8 mouse cellular contexts compared by ENCODE assay signal in the genomic region with DNA sequence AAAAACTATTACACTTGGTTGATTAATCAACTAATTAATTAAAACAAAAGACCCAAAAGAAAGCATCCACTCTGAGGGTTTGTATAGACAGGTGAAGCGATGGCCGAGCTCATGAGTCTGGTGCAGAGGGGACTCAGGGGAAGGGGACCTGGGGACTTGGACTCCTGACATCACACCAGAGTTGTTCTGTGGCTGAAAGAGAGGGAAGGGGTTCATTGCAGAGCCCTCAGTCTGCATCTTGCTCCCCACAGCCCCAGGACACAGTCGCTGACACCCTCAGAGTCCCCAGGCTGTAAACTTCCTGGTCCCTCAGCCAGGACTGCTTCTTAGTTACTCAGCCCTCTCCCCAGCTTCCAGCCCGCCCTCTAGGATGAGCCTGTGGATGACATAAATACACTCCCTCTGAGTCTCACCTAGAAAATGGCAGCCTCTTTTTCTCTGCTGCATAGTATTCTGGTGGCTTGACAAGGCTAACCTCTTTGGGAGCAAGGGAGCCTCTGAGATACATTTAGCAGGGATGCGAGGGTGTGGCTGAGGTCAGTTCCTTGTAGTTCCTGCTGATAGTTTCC. TPM values are rescaled to one million over a fixed set of nuclear protein-coding genes. Genes with fewer than 3 reads are reported as not detected.
A peak's percentile ranks its signal among the peaks of the same experiment; 100 is the strongest.
DNase-seq lines count a peak whose midpoint lies in the region; ATAC-seq and TF ChIP-seq lines count a peak whose summit lies in the region.

No protein-coding gene starts in this region.

- peaks cover 51% of the 10 kb centered on the region for H3K4me1 ChIP-seq in heart, embryonic 11.5 days (ENCODE audit: control insufficient read depth, insufficient read depth, low read length)
- peaks cover 5% of the 10 kb centered on the region for H3K4me1 ChIP-seq in bone marrow, adult 2 months (ENCODE audit: control insufficient read depth, insufficient read depth, low read length)
- peaks cover 26% of the 10 kb centered on the region for H3K4me1 ChIP-seq in hindbrain, embryonic 11.5 days (replicated peaks; ENCODE audit: control insufficient read depth, insufficient read depth, low read length)

- peak overlapping the region; percentile 80 for H3K4me3 ChIP-seq in heart, embryonic 11.5 days (ENCODE audit: low read depth, low read length)
- peak overlapping the region; percentile 96 for H3K4me3 ChIP-seq in bone marrow, adult 2 months (replicated peaks; ENCODE audit: control insufficient read depth, low read depth, low read length)
- H3K4me3 ChIP-seq in hindbrain, embryonic 11.5 days (ENCODE audit: low read depth, low read length) = peak overlapping the region; percentile 82; the same call in 1 of the 2 replicates
- H3K4me3 ChIP-seq in macrophage (ENCODE audit: inconsistent target) = peak overlapping the region; percentile 67; the same call in 1 of the 2 replicates

- WGBS in heart, embryonic 11.5 days (ENCODE audit: insufficient replicate concordance) = 62% methylated on average over 5 of the region's 5 CpGs
- WGBS in bone marrow, adult 2 months = 73% methylated on average over 5 of the region's 5 CpGs
- 61% methylated on average over 5 of the region's 5 CpGs for WGBS in hindbrain, embryonic 11.5 days
- WGBS in macrophage (ENCODE audit: missing documents) = 83% methylated on average over 5 of the region's 5 CpGs

- TF ChIP-seq CTCF in bone marrow, adult 2 months (IDR thresholded peaks at IDR 0.05; ENCODE audit: control insufficient read depth, insufficient read depth, low read length) = no peak

- H3K27ac ChIP-seq in heart, embryonic 11.5 days (ENCODE audit: low read depth, low read length) = no peak overlapping the region
- H3K27ac ChIP-seq in bone marrow, adult 2 months (ENCODE audit: control insufficient read depth, insufficient read depth, low read depth, low read length, poor library complexity) = no peak overlapping the region
- H3K27ac ChIP-seq in hindbrain, embryonic 11.5 days (ENCODE audit: low read depth, low read length) = no peak overlapping the region
- H3K27ac ChIP-seq in macrophage = no peak overlapping the region

- no peaks in the 10 kb centered on the region for H3K36me3 ChIP-seq in heart, embryonic 11.5 days (ENCODE audit: control insufficient read depth, insufficient read depth, low read length)
- H3K36me3 ChIP-seq in hindbrain, embryonic 11.5 days (ENCODE audit: control insufficient read depth, insufficient read depth, low read length) = no peaks in the 10 kb centered on the region
- no peaks in the 10 kb centered on the region for H3K36me3 ChIP-seq in macrophage (ENCODE audit: inconsistent target)

- H3K79me2 ChIP-seq in macrophage (ENCODE audit: inconsistent target) = peaks cover 17% of the 10 kb centered on the region; the same call in 1 of the 2 replicates

- peaks cover 52% of the 10 kb centered on the region for H3K27me3 ChIP-seq in heart, embryonic 11.5 days (ENCODE audit: control insufficient read depth, insufficient read depth, low read length)
- peaks cover 53% of the 10 kb centered on the region for H3K27me3 ChIP-seq in hindbrain, embryonic 11.5 days (ENCODE audit: control insufficient read depth, insufficient read depth, low read length)

- H3K4me2 ChIP-seq in heart, embryonic 11.5 days = peak overlapping the region; percentile 87
- H3K4me2 ChIP-seq in hindbrain, embryonic 11.5 days (replicated peaks; ENCODE audit: low read depth, low read length) = peak overlapping the region; percentile 92; the same call in 1 of the 2 replicates

- DNase-seq in heart, adult 8-10 months (ENCODE audit: low spot score) = no peak
- DNase-seq in hindbrain, embryonic 11.5 days (ENCODE audit: low spot score) = no peak
- DNase-seq in frontal cortex, postnatal 36 days (ENCODE audit: low spot score in 2 of 2) = no peak
- no peak for DNase-seq in left cerebral cortex, adult 11 months (ENCODE audit: low spot score)

- no peaks in the 10 kb centered on the region for H3K9me3 ChIP-seq in heart, embryonic 11.5 days (replicated peaks; ENCODE audit: control insufficient read depth, low read length)
- H3K9me3 ChIP-seq in hindbrain, embryonic 11.5 days (ENCODE audit: control insufficient read depth, low read length) = no peaks in the 10 kb centered on the region

- H3K9ac ChIP-seq in heart, embryonic 11.5 days (ENCODE audit: low read depth, low read length) = no peak overlapping the region
- H3K9ac ChIP-seq in hindbrain, embryonic 11.5 days (ENCODE audit: low read depth, low read length) = no peak overlapping the region; the same call in 1 of the 2 replicates

- no peak for ATAC-seq in heart, embryonic 11.5 days (replicated peaks; ENCODE audit: insufficient number of reproducible peaks, low FRiP score, low TSS enrichment)
- no peak for ATAC-seq in hindbrain, embryonic 11.5 days (ENCODE audit: low FRiP score)
- ATAC-seq in inflammation-experienced regulatory T-cells, adult 6 months = no peak

- TF ChIP-seq POLR2A in bone marrow, adult 2 months (IDR thresholded peaks at IDR 0.05; ENCODE audit: borderline replicate concordance, control insufficient read depth, low read depth, low read length) = no peak

RNA-seq across cellular contexts. Expression of a gene that starts 0.8 kb away (rescaled TPM):
- polyA plus RNA-seq in heart, embryonic 11.5 days (2014; fragmentation: Nextera tagmentation; extraction: Ambion mirVana) = 0.15 and 0.31 TPM in 2 replicates
- total RNA-seq in heart, adult 8-10 months (2022) = under 1 TPM; 0.28 to 0.62 (median 0.32) TPM
- polyA plus RNA-seq in bone marrow, adult 2 months (2011; ENCODE audit: insufficient read depth, insufficient read length, low replicate concordance, missing spikeins) = 1.5 TPM in 1 of 2 replicates, not detected in the other
- polyA plus RNA-seq in hindbrain, embryonic 11.5 days (2014; fragmentation: Nextera tagmentation; extraction: Ambion mirVana) = 0.26 and 0.36 TPM in 2 replicates
- total RNA-seq in macrophage (2018; cell fraction: chromatin; rRNA removed) = 1 to 10 TPM in 18 of 26 experiments, under 1 TPM in 8; 0.40 to 4.9 (median 1.8) TPM
- 1 to 10 TPM in 3 of 26 experiments, under 1 TPM in 23; 0.28 to 1.1 (median 0.59) TPM for total RNA-seq in macrophage (2018; cell fraction: cytosol; rRNA removed)
- 1 to 10 TPM in 20 of 26 experiments, under 1 TPM in 6; 0.36 to 5.2 (median 1.9) TPM for total RNA-seq in macrophage (2018; cell fraction: nucleus; rRNA removed)
- 0.27 to 0.89 TPM (median 0.30 TPM) in 3 replicates for polyA plus RNA-seq in macrophage (2018)
- polyA plus RNA-seq in inflammation-experienced regulatory T-cells, adult 6 months (2017; shearing (Covaris generic)) = not detected

RNA-seq across cellular contexts. Expression of a gene that starts 3.4 kb away (rescaled TPM):
- polyA plus RNA-seq in heart, embryonic 11.5 days (2014; fragmentation: Nextera tagmentation; extraction: Ambion mirVana) = 87.6 and 89.2 TPM in 2 replicates
- total RNA-seq in heart, adult 8-10 months (2022) = 10 to 100 TPM; 75.2 to 85.9 (median 81.0) TPM
- polyA plus RNA-seq in bone marrow, adult 2 months (2011; ENCODE audit: insufficient read depth, insufficient read length, low replicate concordance, missing spikeins) = 182 and 197 TPM in 2 replicates
- polyA plus RNA-seq in hindbrain, embryonic 11.5 days (2014; fragmentation: Nextera tagmentation; extraction: Ambion mirVana) = 131 and 139 TPM in 2 replicates
- total RNA-seq in macrophage (2018; cell fraction: chromatin; rRNA removed) = 10 to 100 TPM; 11.2 to 75.4 (median 41.5) TPM
- total RNA-seq in macrophage (2018; cell fraction: cytosol; rRNA removed) = 10 to 100 TPM; 42.1 to 70.3 (median 54.8) TPM
- 100 to 1,000 TPM in 1 of 26 experiments, 10 to 100 TPM in 25; 26.0 to 102 (median 57.5) TPM for total RNA-seq in macrophage (2018; cell fraction: nucleus; rRNA removed)
- polyA plus RNA-seq in macrophage (2018) = 41.6 to 61.5 TPM (median 54.4 TPM) in 3 replicates
- polyA plus RNA-seq in inflammation-experienced regulatory T-cells, adult 6 months (2017; shearing (Covaris generic)) = 100 to 1,000 TPM in 1 of 3 experiments, 10 to 100 TPM in 2; 96.5 to 106 (median 96.9) TPM

RNA-seq across cellular contexts. Expression of a gene that starts 7.0 kb away (rescaled TPM):
- polyA plus RNA-seq in heart, embryonic 11.5 days (2014; fragmentation: Nextera tagmentation; extraction: Ambion mirVana) = 8.1 TPM in 1 of 2 replicates, not detected in the other
- not detected for total RNA-seq in heart, adult 8-10 months (2022)
- polyA plus RNA-seq in bone marrow, adult 2 months (2011; ENCODE audit: insufficient read depth, insufficient read length, low replicate concordance, missing spikeins) = not detected in 2 replicates
- polyA plus RNA-seq in hindbrain, embryonic 11.5 days (2014; fragmentation: Nextera tagmentation; extraction: Ambion mirVana) = 23.6 and 25.3 TPM in 2 replicates
- not detected for total RNA-seq in macrophage (2018; cell fraction: chromatin; rRNA removed)
- not detected for total RNA-seq in macrophage (2018; cell fraction: cytosol; rRNA removed)
- not detected for total RNA-seq in macrophage (2018; cell fraction: nucleus; rRNA removed)
- polyA plus RNA-seq in macrophage (2018) = 5.7 TPM in 1 of 3 replicates, not detected in the others
- polyA plus RNA-seq in inflammation-experienced regulatory T-cells, adult 6 months (2017; shearing (Covaris generic)) = 1 to 10 TPM in 1 of 3 experiments, not detected in 2; 5.5 TPM

RNA-seq across cellular contexts. Expression of a gene that starts 8.9 kb away (rescaled TPM):
- polyA plus RNA-seq in heart, embryonic 11.5 days (2014; fragmentation: Nextera tagmentation; extraction: Ambion mirVana) = 30.9 and 32.0 TPM in 2 replicates
- total RNA-seq in heart, adult 8-10 months (2022) = 10 to 100 TPM; 48.5 to 65.2 (median 53.3) TPM
- polyA plus RNA-seq in bone marrow, adult 2 months (2011; ENCODE audit: insufficient read depth, insufficient read length, low replicate concordance, missing spikeins) = 12.3 and 19.2 TPM in 2 replicates
- polyA plus RNA-seq in hindbrain, embryonic 11.5 days (2014; fragmentation: Nextera tagmentation; extraction: Ambion mirVana) = 33.7 and 41.8 TPM in 2 replicates
- total RNA-seq in macrophage (2018; cell fraction: chromatin; rRNA removed) = 10 to 100 TPM in 22 of 26 experiments, 1 to 10 TPM in 4; 5.5 to 31.1 (median 17.1) TPM
- total RNA-seq in macrophage (2018; cell fraction: cytosol; rRNA removed) = 10 to 100 TPM; 12.9 to 22.1 (median 16.4) TPM
- total RNA-seq in macrophage (2018; cell fraction: nucleus; rRNA removed) = 10 to 100 TPM in 24 of 26 experiments, 1 to 10 TPM in 2; 8.2 to 23.5 (median 14.9) TPM
- polyA plus RNA-seq in macrophage (2018) = 10.6 to 18.8 TPM (median 16.5 TPM) in 3 replicates
- 1 to 10 TPM; 5.7 to 7.9 (median 7.1) TPM for polyA plus RNA-seq in inflammation-experienced regulatory T-cells, adult 6 months (2017; shearing (Covaris generic))

RNA-seq across cellular contexts. Expression of a gene that starts 9.2 kb away (rescaled TPM):
- polyA plus RNA-seq in heart, embryonic 11.5 days (2014; fragmentation: Nextera tagmentation; extraction: Ambion mirVana) = 4.3 and 12.7 TPM in 2 replicates
- total RNA-seq in heart, adult 8-10 months (2022) = 1 to 10 TPM; 1.2 to 1.7 (median 1.3) TPM
- polyA plus RNA-seq in bone marrow, adult 2 months (2011; ENCODE audit: insufficient read depth, insufficient read length, low replicate concordance, missing spikeins) = 12.4 and 27.6 TPM in 2 replicates
- polyA plus RNA-seq in hindbrain, embryonic 11.5 days (2014; fragmentation: Nextera tagmentation; extraction: Ambion mirVana) = 4.9 and 9.0 TPM in 2 replicates
- 10 to 100 TPM; 12.0 to 74.5 (median 35.1) TPM for total RNA-seq in macrophage (2018; cell fraction: chromatin; rRNA removed)
- total RNA-seq in macrophage (2018; cell fraction: cytosol; rRNA removed) = 10 to 100 TPM; 11.0 to 54.3 (median 34.8) TPM
- total RNA-seq in macrophage (2018; cell fraction: nucleus; rRNA removed) = 10 to 100 TPM; 15.3 to 77.8 (median 34.3) TPM
- 13.8 to 37.4 TPM (median 29.1 TPM) in 3 replicates for polyA plus RNA-seq in macrophage (2018)
- polyA plus RNA-seq in inflammation-experienced regulatory T-cells, adult 6 months (2017; shearing (Covaris generic)) = 1 to 10 TPM; 2.1 to 3.5 (median 2.4) TPM
